11 mouse cellular contexts compared by ENCODE assay signal in the genomic region with DNA sequence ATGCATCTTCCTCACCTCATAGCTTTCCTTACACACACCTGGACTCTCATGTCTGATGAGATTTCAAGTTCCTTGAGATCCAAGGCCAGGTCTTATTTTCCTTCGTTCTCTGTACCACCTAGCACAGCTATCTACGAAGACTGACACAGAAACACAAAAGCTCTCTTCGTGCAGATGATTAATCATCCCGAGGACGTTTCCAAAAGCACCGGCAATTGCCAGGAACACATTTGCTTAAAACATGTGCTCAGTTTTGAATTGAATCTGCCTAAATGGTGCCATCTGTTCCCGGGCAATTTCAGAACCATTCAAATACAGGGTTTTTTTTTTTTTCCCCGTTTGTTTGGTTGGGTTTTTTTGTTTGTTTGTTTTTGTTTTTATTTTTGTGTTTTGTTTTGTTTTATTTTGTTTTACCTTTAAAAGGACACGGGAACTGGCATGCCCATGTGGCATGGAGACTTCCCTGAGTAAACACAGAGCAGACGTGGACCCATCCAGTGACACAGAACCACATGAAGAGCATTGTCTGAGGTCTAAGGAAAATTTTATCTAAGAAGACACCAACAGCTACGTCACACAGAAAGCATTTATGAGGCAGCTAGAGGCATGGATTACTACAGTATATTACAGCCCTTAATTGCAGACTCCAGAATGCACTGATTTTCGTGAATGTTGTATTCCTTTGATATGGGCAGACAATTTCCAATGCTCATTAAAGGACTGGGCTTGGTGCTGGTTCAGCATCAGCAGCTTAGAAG.
DNase-seq lines count a peak whose midpoint lies in the region; ATAC-seq and TF ChIP-seq lines count a peak whose summit lies in the region.
"Had no signal": no experiment of that assay in that cellular context is flagged by ENCODE, and none has a peak within 500 bp of the region (broad histone marks: within the 10 kb centered on the region; RNA-seq: fewer than 3 reads in every experiment).

No protein-coding gene starts in this region.

- intact Hi-C loops in heart, adult 2 months (cut with DNase I) = no loop called here

- no peak overlapping the region for H3K4me3 ChIP-seq in forebrain, embryonic 14.5 days (ENCODE audit: low read depth, low read length)
- H3K4me3 ChIP-seq in forebrain, embryonic 11.5 days (ENCODE audit: low read depth, low read length) = no peak overlapping the region
- no peak overlapping the region for H3K4me3 ChIP-seq in forebrain, embryonic 16.5 days (replicated peaks; ENCODE audit: low read length)
- H3K4me3 ChIP-seq in heart, adult 2 months = no peak overlapping the region
- H3K4me3 ChIP-seq in liver, embryonic 11.5 days (ENCODE audit: low read depth, low read length) = no peak overlapping the region
- H3K4me3 ChIP-seq: heart, embryonic 12.5 days; hindbrain, embryonic 13.5 days had no signal

- H3K27me3 ChIP-seq in forebrain, embryonic 14.5 days (replicated peaks; ENCODE audit: control insufficient read depth, insufficient read depth, low read length) = no peaks in the 10 kb centered on the region
- no peaks in the 10 kb centered on the region for H3K27me3 ChIP-seq in forebrain, embryonic 11.5 days (ENCODE audit: control insufficient read depth, insufficient read depth, low read length)
- no peaks in the 10 kb centered on the region for H3K27me3 ChIP-seq in forebrain, embryonic 16.5 days (replicated peaks; ENCODE audit: control insufficient read depth, insufficient read depth, low read length)
- no peaks in the 10 kb centered on the region for H3K27me3 ChIP-seq in heart, adult 2 months (ENCODE audit: control insufficient read depth, insufficient read depth, low read length)
- no peaks in the 10 kb centered on the region for H3K27me3 ChIP-seq in liver, embryonic 11.5 days (replicated peaks; ENCODE audit: control insufficient read depth, insufficient read depth, low read length)
- H3K27me3 ChIP-seq: heart, embryonic 12.5 days; hindbrain, embryonic 13.5 days had no signal

- no peak overlapping the region for H3K4me2 ChIP-seq in forebrain, embryonic 14.5 days (ENCODE audit: low read length)
- H3K4me2 ChIP-seq in forebrain, embryonic 11.5 days (ENCODE audit: low read depth, low read length, severe bottlenecking) = no peak overlapping the region
- H3K4me2 ChIP-seq in forebrain, embryonic 16.5 days (ENCODE audit: low read length) = no peak overlapping the region
- no peak overlapping the region for H3K4me2 ChIP-seq in liver, embryonic 11.5 days
- H3K4me2 ChIP-seq: heart, embryonic 12.5 days; hindbrain, embryonic 13.5 days had no signal

- no peak overlapping the region for H3K9ac ChIP-seq in forebrain, embryonic 14.5 days (ENCODE audit: low read length)
- H3K9ac ChIP-seq in forebrain, embryonic 11.5 days (ENCODE audit: low read length) = no peak overlapping the region
- 0 out of 2 replicates have a peak overlapping the region, but pooled peaks have one; percentile 10 for H3K9ac ChIP-seq in forebrain, embryonic 16.5 days (replicated peaks; ENCODE audit: low read depth, low read length)
- no peak overlapping the region for H3K9ac ChIP-seq in heart, adult 2 months (ENCODE audit: low read depth, low read length)
- no peak overlapping the region for H3K9ac ChIP-seq in liver, embryonic 11.5 days (ENCODE audit: low read depth, low read length)
- H3K9ac ChIP-seq: heart, embryonic 12.5 days; hindbrain, embryonic 13.5 days had no signal

- H3K79me2 ChIP-seq in heart, adult 2 months (replicated peaks; ENCODE audit: control insufficient read depth, insufficient read depth, low read length) = no peaks in the 10 kb centered on the region

- no peak for TF ChIP-seq EP300 in heart, adult 2 months (IDR thresholded peaks at IDR 0.05; ENCODE audit: insufficient read depth, low read depth, low read length)

- WGBS in forebrain, embryonic 14.5 days = 52% methylated on average over 12 of the region's 12 CpGs
- WGBS in forebrain, embryonic 11.5 days = 86% methylated on average over 12 of the region's 12 CpGs
- WGBS in forebrain, embryonic 16.5 days = 26% methylated on average over 12 of the region's 12 CpGs
- WGBS in heart, adult 2 months = 73% methylated on average over 12 of the region's 12 CpGs
- WGBS in liver, embryonic 11.5 days = 69% methylated on average over 12 of the region's 12 CpGs

- no peaks in the 10 kb centered on the region for H3K36me3 ChIP-seq in forebrain, embryonic 14.5 days (ENCODE audit: control insufficient read depth, insufficient read depth, low read length)
- no peaks in the 10 kb centered on the region for H3K36me3 ChIP-seq in forebrain, embryonic 11.5 days (ENCODE audit: control insufficient read depth, insufficient read depth, low read length)
- H3K36me3 ChIP-seq in forebrain, embryonic 16.5 days (ENCODE audit: control insufficient read depth, insufficient read depth) = no peaks in the 10 kb centered on the region
- no peaks in the 10 kb centered on the region for H3K36me3 ChIP-seq in heart, adult 2 months (ENCODE audit: control insufficient read depth, insufficient read depth, low read length)
- no peaks in the 10 kb centered on the region for H3K36me3 ChIP-seq in liver, embryonic 11.5 days (ENCODE audit: control insufficient read depth, insufficient read depth, low read length)
- H3K36me3 ChIP-seq: heart, embryonic 12.5 days; hindbrain, embryonic 13.5 days had no signal

- ATAC-seq in forebrain, embryonic 14.5 days = peak; percentile 68; the same call in 1 of the 2 replicates
- ATAC-seq in forebrain, embryonic 11.5 days (replicated peaks; ENCODE audit: low FRiP score) = no peak
- peak; percentile 75 for ATAC-seq in forebrain, embryonic 16.5 days
- no peak for ATAC-seq in liver, embryonic 11.5 days (replicated peaks; ENCODE audit: low FRiP score)

- no peak for TF ChIP-seq CTCF in heart, adult 2 months (IDR thresholded peaks at IDR 0.05)

- peak; percentile 82 for DNase-seq in forebrain, embryonic 14.5 days (ENCODE audit: low spot score)
- no peak for DNase-seq in forebrain, embryonic 11.5 days (ENCODE audit: low spot score)
- DNase-seq in brain, adult 2 months (ENCODE audit: low read depth, low spot score) = peak; percentile 84
- peak; percentile 20 to 33 for DNase-seq in left cerebral cortex, adult 18-20 months (ENCODE audit: low spot score in 2 of 2)
- DNase-seq in heart, adult 2 months = no peak
- no peak for DNase-seq in liver, embryonic 11.5 days (ENCODE audit: low spot score)
- DNase-seq: kidney, adult 9 months; spleen, adult 18-20 months had no signal

- TF ChIP-seq POLR2A in heart, adult 2 months (IDR thresholded peaks at IDR 0.05; ENCODE audit: insufficient read depth, low read depth, low read length) = no peak

- peaks cover 7% of the 10 kb centered on the region; the same call in 1 of the 2 replicates for H3K4me1 ChIP-seq in forebrain, embryonic 14.5 days (ENCODE audit: control insufficient read depth, insufficient read depth, low read length)
- no peaks in the 10 kb centered on the region; the same call in 1 of the 2 replicates for H3K4me1 ChIP-seq in forebrain, embryonic 11.5 days (replicated peaks; ENCODE audit: control insufficient read depth, insufficient read depth, low read length)
- H3K4me1 ChIP-seq in forebrain, embryonic 16.5 days (replicated peaks; ENCODE audit: control insufficient read depth, insufficient read depth, low read length) = peaks cover 21% of the 10 kb centered on the region
- H3K4me1 ChIP-seq in heart, adult 2 months (ENCODE audit: control insufficient read depth, insufficient read depth, low read length) = no peaks in the 10 kb centered on the region
- H3K4me1 ChIP-seq in liver, embryonic 11.5 days (replicated peaks; ENCODE audit: control insufficient read depth, insufficient read depth, low read length) = no peaks in the 10 kb centered on the region
- H3K4me1 ChIP-seq: heart, embryonic 12.5 days had no signal

- peak overlapping the region; percentile 65; the same call in 1 of the 2 replicates for H3K27ac ChIP-seq in forebrain, embryonic 14.5 days (ENCODE audit: low read depth, low read length)
- no peak overlapping the region for H3K27ac ChIP-seq in forebrain, embryonic 11.5 days (ENCODE audit: low read depth, low read length)
- peak overlapping the region; percentile 77 for H3K27ac ChIP-seq in forebrain, embryonic 16.5 days (ENCODE audit: low read length)
- no peak overlapping the region for H3K27ac ChIP-seq in heart, adult 2 months
- no peak overlapping the region for H3K27ac ChIP-seq in liver, embryonic 11.5 days (ENCODE audit: low read depth, low read length)
- H3K27ac ChIP-seq: hindbrain, embryonic 13.5 days had no signal

- H3K9me3 ChIP-seq in forebrain, embryonic 14.5 days (replicated peaks; ENCODE audit: control insufficient read depth, low read length) = no peaks in the 10 kb centered on the region
- H3K9me3 ChIP-seq in forebrain, embryonic 11.5 days (ENCODE audit: control insufficient read depth, low read length) = no peaks in the 10 kb centered on the region
- no peaks in the 10 kb centered on the region for H3K9me3 ChIP-seq in forebrain, embryonic 16.5 days (ENCODE audit: control insufficient read depth, low read length)
- no peaks in the 10 kb centered on the region for H3K9me3 ChIP-seq in liver, embryonic 11.5 days (ENCODE audit: control insufficient read depth, low read length)
- H3K9me3 ChIP-seq: heart, embryonic 12.5 days; hindbrain, embryonic 13.5 days had no signal

Comparison
In these comparisons a context has a peak if more than half of its experiments do, and no peak if none do; other contexts are left out.
1. ATAC-seq: peak in forebrain, embryonic 14.5 days (single experiment) and forebrain, embryonic 16.5 days (single experiment); none in forebrain, embryonic 11.5 days (single experiment) and liver, embryonic 11.5 days (single experiment).
2. DNase-seq: peak in forebrain, embryonic 14.5 days (single experiment), brain, adult 2 months (single experiment) and left cerebral cortex, adult 18-20 months (2 of 2); none in forebrain, embryonic 11.5 days (single experiment), heart, adult 2 months (0 of 2) and liver, embryonic 11.5 days (single experiment).
3. H3K27ac ChIP-seq: peak in forebrain, embryonic 14.5 days (single experiment) and forebrain, embryonic 16.5 days (single experiment); none in forebrain, embryonic 11.5 days (single experiment), heart, adult 2 months (single experiment) and liver, embryonic 11.5 days (single experiment).